Mouse (Mus musculus): ENCODE measurements around the gene Tmcc1.

DNA sequence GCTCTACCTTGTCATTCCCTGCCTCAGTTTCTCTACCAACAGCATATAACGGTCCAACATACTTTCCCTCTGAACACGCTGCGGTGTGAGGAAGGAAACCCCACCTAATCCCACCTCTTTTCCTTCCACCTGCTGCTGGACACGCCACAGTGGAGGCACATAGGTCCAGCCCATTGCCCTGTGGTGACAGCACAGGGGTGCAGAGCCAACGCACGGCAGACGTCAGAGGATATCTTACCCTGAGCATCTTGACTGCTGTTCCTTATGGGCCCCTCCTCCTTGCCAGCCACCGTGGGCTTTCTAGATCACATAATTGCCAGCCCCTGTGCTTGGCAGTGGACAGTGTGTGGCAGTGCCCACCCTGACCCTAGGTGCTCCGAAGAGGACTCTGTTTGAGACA is 202.8 kb downstream of the Tmcc1 start:
- no peak for TF ChIP-seq CTCF (IDR thresholded peaks at IDR 0.05; ENCODE audit: low read depth)
- TF ChIP-seq EP300 (optimal IDR thresholded peaks at IDR 0.05), result no peak

Measured in stomach, postnatal 0 days (tissue).